Mouse (Mus musculus) liver, adult 2 months (tissue): Measurements from ENCODE around the gene Nkrf.

Source experiments
- CTCF ChIP-seq: fragments of 200-500 bp; IDR thresholded peaks from 2 replicates; pipeline ENCODE4 v1.5.1; 2011; ENCODE audit warnings: low read depth, low read length, control low read depth
- POLR2A ChIP-seq: fragments of 200-500 bp; IDR thresholded peaks from 2 replicates; pipeline ENCODE4 v1.6.1; 2011; ENCODE audit warnings: low read length, control low read depth; ENCODE audit not compliant: insufficient read depth; ENCODE audit errors: extremely low read depth

- TF ChIP-seq CTCF (no peak), POLR2A (no peak)
Observed at GRCm38 (mm10) chrX:36870372-36870771, 32.3 kb downstream of the Nkrf start.
